Mouse (Mus musculus) thymus, postnatal 4 days (tissue): ENCODE measurements at regions not wholly inside any gene's neighbourhood (a gene's known extent, or its start where the extent isn't known, plus 50 kb on each side); places are given as distances from the start of the nearest gene placed in this dataset.
"Not testable (repeated sequence)": the region's sequence is repeated elsewhere in the genome, so short reads cannot be mapped to it uniquely, and the experiment has no call there.

Experiments used
- DNase-seq: peaks from one replicate; pipeline ENCODE4 v3.0.0; 2021

- no peak for DNase-seq
Observed at GRCm38 (mm10) chr3:7079073-7079472, 458.8 kb upstream of the 1700008P02Rik start.

GRCm38 (mm10) chr3:7076850-7077249, 456.6 kb upstream of the 1700008P02Rik start:
- no peak for DNase-seq

DNA sequence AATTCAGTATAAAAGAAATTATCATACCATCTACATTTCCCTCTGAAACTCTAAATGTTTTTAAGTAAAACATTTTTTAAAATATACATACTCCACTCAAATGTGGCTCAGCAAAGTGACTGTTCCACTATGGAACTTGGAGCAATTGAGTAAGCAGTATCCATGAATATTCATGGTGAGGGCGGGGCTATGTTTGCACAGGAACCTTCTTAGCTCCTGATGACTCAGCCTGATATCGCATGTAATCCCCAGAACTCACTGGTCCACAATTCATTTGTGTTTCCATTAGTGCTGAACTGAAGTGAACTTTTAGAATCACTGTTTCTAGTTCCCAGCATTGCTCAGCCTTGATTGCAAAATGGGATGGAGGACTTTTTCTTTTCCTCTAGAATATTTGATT, 454.2 kb upstream of the 1700008P02Rik start:
- no peak for DNase-seq

- DNase-seq, result no peak
Observed at GRCm38 (mm10) chr3:7041372-7042057, 421.3 kb upstream of the 1700008P02Rik start.

GRCm38 (mm10) chr3:7035833-7036232, 415.6 kb upstream of the 1700008P02Rik start:
- no peak for DNase-seq

DNA sequence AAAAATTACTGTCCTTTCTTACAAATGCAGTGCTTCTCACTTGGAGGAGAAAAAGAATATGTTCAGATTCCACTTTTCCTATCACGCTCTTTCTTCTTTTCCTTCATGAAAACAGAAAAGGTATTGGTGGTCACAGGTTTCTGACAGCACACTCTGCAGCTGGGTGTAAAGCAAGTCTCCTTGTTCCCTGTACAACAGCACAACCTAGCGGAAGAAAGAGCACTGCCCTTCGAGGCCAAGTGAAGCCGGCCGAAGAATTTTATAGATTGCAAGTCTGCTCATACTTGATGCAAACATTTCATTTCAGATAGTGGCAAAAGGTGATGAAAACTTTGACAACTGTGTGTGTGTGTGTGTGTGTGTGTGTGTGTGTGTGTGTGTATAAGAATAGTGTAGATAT, 407.6 kb upstream of the 1700008P02Rik start:
- peak; percentile 5 for DNase-seq

DNA sequence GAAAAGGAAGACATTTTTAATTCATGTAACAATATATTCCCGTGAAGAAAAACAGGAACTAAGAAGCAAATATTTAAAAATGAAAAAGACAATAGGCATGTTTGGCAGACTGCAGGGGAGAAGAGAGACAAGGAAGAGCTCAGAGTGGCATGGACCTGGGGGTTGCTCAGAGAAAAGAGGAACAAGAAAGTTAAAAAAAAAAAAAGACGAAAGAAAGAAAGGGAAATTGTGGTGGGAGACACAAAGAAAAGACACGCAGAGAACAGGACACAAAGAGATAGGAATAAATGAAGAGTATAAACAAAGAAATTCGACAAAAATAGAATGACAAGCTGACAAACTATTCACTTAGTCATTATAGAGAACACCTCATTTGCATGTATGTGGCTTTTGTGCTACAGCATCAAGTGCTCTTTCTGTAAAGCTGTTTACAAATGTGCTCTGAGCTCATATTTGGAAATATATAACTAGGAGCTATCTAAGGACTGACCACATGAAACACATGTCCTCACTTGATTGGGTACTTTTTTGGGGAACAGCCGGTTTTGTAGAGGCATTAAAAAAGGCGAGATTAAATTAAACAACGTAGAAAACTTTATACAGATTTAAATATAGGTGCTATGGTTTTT, 394.2 kb upstream of the 1700008P02Rik start:
- DNase-seq, result no peak

GRCm38 (mm10) chr3:7013516-7013915, 393.3 kb upstream of the 1700008P02Rik start:
- no peak for DNase-seq

DNA sequence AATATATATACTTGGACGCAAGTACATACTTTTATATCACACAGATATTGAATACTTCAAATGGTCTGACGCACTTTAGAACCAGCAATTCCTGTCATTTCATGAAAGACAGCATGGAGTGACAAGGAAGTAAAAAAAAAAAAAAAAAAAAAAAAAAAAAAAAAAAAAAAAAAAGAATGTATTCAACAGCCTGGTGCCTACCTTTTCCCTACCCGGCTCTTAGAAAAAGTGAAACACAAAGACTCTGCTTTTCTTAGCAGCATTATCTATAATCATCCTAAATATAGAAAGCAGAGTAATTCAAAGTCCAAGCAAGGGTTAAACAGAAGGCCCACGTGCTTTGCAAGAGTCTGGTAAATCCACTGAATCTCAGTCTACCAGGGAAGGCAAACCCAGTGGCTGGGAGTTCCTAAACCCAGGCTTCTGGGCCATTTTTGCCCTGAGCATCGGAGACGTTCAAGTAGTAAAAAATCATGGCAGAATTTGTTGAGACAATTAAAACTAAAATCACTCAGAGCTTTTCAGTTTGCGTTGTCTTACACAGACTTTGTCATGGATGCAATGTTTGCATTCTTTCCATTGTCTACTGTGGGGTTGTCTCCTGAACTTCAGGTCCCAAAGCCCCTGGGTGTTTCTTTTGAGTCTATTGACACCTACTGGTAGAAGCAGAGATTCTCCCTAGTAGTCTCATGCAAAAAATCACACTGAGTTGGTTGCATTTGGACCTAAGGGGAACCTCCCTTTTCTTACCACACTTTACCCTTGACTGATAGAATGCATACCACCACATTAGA, 390.2 kb upstream of the 1700008P02Rik start:
- no peak for DNase-seq

- DNase-seq, result no peak
Observed at GRCm38 (mm10) chr3:7008671-7009217, 388.5 kb upstream of the 1700008P02Rik start.

DNA sequence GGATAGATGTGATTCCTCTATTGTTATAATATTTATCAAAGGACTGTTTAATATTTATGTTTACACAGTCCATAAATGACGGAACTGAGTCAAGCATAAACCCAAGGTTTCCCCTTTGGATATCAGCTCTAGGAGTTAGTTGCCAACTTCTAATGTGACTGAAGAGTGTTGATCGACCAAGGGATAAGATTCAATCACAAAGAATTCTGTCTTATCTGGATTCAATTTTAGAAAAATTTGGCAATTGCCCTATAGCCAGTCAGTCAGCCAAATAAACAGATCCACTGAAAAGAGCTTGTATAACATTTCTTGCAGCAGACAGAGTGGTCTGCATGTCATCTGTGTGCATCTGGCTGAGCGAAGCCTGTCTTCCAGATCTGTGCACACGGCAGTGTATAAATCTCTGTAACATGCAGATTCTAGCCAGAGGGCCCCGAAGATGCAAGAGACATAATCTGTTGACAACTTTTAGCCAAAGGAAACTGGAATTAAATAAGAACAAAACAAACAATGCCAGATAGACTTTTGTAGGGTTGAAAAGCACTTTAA, 387.6 kb upstream of the 1700008P02Rik start:
- no peak for DNase-seq

- not testable (repeated sequence) for DNase-seq
Observed at GRCm38 (mm10) chr3:6991735-6992134, 371.5 kb upstream of the 1700008P02Rik start.

GRCm38 (mm10) chr3:6984918-6985317, 364.7 kb upstream of the 1700008P02Rik start:
- no peak for DNase-seq

GRCm38 (mm10) chr3:6957681-6958080, 337.4 kb upstream of the 1700008P02Rik start:
- DNase-seq, result no peak

- no peak for DNase-seq
Observed at GRCm38 (mm10) chr3:6932535-6933103, 312.4 kb upstream of the 1700008P02Rik start.

- DNase-seq, result no peak
Observed at GRCm38 (mm10) chr3:6926737-6927136, 306.5 kb upstream of the 1700008P02Rik start.

GRCm38 (mm10) chr3:6922647-6923046, 302.4 kb upstream of the 1700008P02Rik start:
- DNase-seq, result not testable (repeated sequence)

- DNase-seq, result no peak
Observed at GRCm38 (mm10) chr3:6920253-6920652, 300.0 kb upstream of the 1700008P02Rik start.

- DNase-seq, result no peak
Observed at GRCm38 (mm10) chr3:6887936-6888335, 267.7 kb upstream of the 1700008P02Rik start.

DNA sequence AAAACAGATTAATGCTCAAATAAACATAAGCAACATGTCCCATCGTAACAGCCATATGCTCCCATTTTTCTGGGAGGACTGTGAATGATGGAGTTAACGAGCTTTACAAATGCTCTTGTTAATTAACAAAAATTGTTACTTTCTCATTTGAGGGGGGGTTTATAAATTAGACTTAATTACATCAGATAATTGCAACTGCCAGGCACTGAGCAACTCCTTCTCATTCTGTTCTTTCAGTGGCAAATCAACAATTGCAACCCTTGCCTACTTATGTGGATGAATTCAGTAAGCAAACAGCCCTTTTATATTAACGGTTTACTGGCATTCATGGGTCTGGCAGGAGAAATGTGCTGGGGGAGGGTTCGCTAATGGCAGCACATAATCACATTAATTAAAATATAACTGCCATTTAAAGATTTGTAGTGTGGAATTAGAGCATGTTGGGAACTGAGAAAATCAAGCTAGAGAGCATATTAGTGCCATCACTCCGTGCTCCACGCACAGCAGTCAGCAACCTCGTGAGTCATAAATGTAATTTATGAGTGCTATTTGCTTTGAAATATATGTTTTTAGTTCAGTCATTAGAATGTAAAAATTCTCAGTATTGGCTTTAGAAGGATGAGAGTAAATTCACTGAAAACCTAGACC, 266.9 kb upstream of the 1700008P02Rik start:
- DNase-seq, result no peak

DNA sequence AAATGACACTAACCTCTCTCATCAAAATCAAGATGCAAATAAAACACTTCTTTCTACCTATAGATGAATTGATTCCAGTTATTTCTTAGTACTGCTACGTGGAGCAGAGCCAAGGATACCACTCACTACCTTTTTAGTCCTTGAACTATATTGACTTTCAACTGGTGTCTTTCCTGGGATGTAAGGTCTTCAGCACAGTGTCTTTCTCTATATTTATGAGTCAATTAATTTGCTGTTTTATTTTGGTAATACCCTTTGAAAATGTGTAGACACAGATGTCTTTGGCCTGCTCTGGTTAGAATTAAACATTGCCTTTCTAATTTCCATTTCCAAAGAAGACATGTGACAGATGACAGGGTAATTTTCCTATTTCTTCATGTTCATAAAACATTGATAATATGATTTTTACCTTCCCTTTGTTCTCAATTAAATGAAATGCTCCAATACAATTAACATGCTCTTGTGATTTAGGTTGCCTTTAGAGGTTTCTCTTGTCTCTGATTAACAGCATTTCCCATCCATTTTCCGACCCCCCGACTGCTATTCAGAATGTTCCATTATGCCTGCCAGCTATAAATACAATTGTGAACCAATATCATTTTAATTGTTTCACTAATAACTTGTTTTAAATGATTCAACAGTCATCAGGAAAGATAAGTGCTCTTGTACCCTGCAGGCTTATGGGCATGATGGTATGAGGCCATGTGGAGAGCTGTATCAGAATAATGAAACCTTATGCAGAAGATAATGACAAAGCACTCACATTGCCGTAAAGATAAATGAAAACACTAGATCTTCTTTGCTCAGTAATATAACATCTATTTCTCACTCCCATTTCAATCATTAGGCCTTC, 266.2 kb upstream of the 1700008P02Rik start:
- DNase-seq, result no peak
